Mouse (Mus musculus) intestine, embryonic 16.5 days (tissue): Measurements from ENCODE around the gene Best3. TPM values are rescaled to one million over a fixed set of nuclear protein-coding genes. Genes with fewer than 3 reads are reported as not detected.

ENCODE experiments used
- ATAC-seq: fragments of 200-750 bp; cut with Nextera tagmentation; 2 replicates; pipeline ENCODE4 v1.8.0; 2017; ENCODE audit warnings: moderate TSS enrichment, moderate library complexity
- H3K27ac ChIP-seq: fragments of 300-500 bp; sonication (generic); 2 replicates; pipeline ENCODE4 v1.5.1; 2014; ENCODE audit warnings: mild to moderate bottlenecking, low read length
- H3K27me3 ChIP-seq: fragments of 300-500 bp; sonication (generic); replicated peaks from 2 replicates; pipeline ENCODE4 v1.6.1; 2014; ENCODE audit warnings: low read length, control low read depth, mixed read lengths; ENCODE audit not compliant: control insufficient read depth, insufficient read depth
- H3K36me3 ChIP-seq: fragments of 300-500 bp; sonication (generic); 2 replicates; pipeline ENCODE4 v1.6.1; 2014; ENCODE audit warnings: low read length, control low read depth; ENCODE audit not compliant: control insufficient read depth, insufficient read depth
- H3K4me1 ChIP-seq: fragments of 300-500 bp; sonication (generic); 2 replicates; pipeline ENCODE4 v1.6.1; 2014; ENCODE audit warnings: low read length, control low read depth, mixed read lengths; ENCODE audit not compliant: control insufficient read depth, insufficient read depth
- H3K4me2 ChIP-seq: fragments of 300-500 bp; sonication (generic); 2 replicates; pipeline ENCODE4 v1.6.1; 2014; ENCODE audit warnings: low read depth, low read length, control low read depth
- H3K4me3 ChIP-seq: fragments of 300-500 bp; sonication (generic); 2 replicates; pipeline ENCODE4 v1.5.1; 2014; ENCODE audit warnings: mild to moderate bottlenecking, low read length
- H3K9ac ChIP-seq: fragments of 300-500 bp; sonication (generic); 2 replicates; pipeline ENCODE4 v1.6.1; 2014; ENCODE audit warnings: low read depth, low read length
- H3K9me3 ChIP-seq: fragments of 300-500 bp; sonication (generic); 2 replicates; pipeline ENCODE4 v1.6.1; 2016; ENCODE audit warnings: low read length, control low read depth; ENCODE audit not compliant: control insufficient read depth
- WGBS: fragments of 180-500 bp; shearing (Covaris S2); extraction: QIAGEN DNeasy Blood & Tissue Kit; methylation state at CpG from one replicate; pipeline ENCODE4 v1.1.7; 2014; 5-methylcytosine and 5-hydroxymethylcytosine counted together
- polyA plus RNA-seq: library from polyadenylated mRNA; unstranded; fragments of >200 nt; fragmentation: Nextera tagmentation; extraction: Ambion mirVana; gene quantifications from 2 replicates; pipeline ENCODE4 v1.2.1, GENCODE M21; 2015

The Best3 gene
- polyA plus RNA-seq, 1 experiment from 2014 or later, result not detected

- Histone ChIP-seq H3K27ac (no peak overlapping the region), H3K4me1 (0 out of 2 replicates have a peak, but pooled peaks cover 7% of the 10 kb centered on the region), H3K9ac (no peak overlapping the region), H3K4me2 (no peak overlapping the region), H3K4me3 (no peak overlapping the region), H3K36me3 (no peaks in the 10 kb centered on the region), H3K9me3 (no peaks in the 10 kb centered on the region), H3K27me3 (no peaks in the 10 kb centered on the region)
- 81% methylated on average over 5 of the region's 5 CpGs for WGBS
- no peak for ATAC-seq
These were observed 9.0 kb downstream of the Best3 start for GRCm38 (mm10) chr10:116995162-116995561.

- Histone ChIP-seq H3K36me3 (no peaks in the 10 kb centered on the region), H3K27ac (peak overlapping the region; percentile 62), H3K4me3 (no peak overlapping the region), H3K9me3 (no peaks in the 10 kb centered on the region), H3K9ac (peak overlapping the region; percentile 22; the same call in 1 of the 2 replicates), H3K4me1 (0 out of 2 replicates have a peak, but pooled peaks cover 7% of the 10 kb centered on the region), H3K4me2 (peak overlapping the region; percentile 21; the same call in 1 of the 2 replicates), H3K27me3 (no peaks in the 10 kb centered on the region)
- 55% methylated on average over 6 of the region's 6 CpGs for WGBS
- ATAC-seq, result peak; percentile 75
These were observed 9.6 kb downstream of the Best3 start for GRCm38 (mm10) chr10:116995584-116996235.

GRCm38 (mm10) chr10:116996236-116996600, 10.1 kb downstream of the Best3 start:
- Histone ChIP-seq H3K4me3 (no peak overlapping the region), H3K4me1 (0 out of 2 replicates have a peak, but pooled peaks cover 7% of the 10 kb centered on the region), H3K9me3 (no peaks in the 10 kb centered on the region), H3K36me3 (no peaks in the 10 kb centered on the region), H3K27ac (peak overlapping the region; percentile 62), H3K27me3 (no peaks in the 10 kb centered on the region), H3K4me2 (peak overlapping the region; percentile 21; the same call in 1 of the 2 replicates), H3K9ac (peak overlapping the region; percentile 22; the same call in 1 of the 2 replicates)
- ATAC-seq, result peak; percentile 97
- 40% methylated on average over 6 of the region's 6 CpGs for WGBS

- Histone ChIP-seq H3K9me3 (no peaks in the 10 kb centered on the region), H3K9ac (no peak overlapping the region), H3K4me3 (no peak overlapping the region), H3K27ac (no peak overlapping the region), H3K36me3 (no peaks in the 10 kb centered on the region), H3K27me3 (no peaks in the 10 kb centered on the region), H3K4me2 (no peak overlapping the region), H3K4me1 (0 out of 2 replicates have a peak, but pooled peaks cover 7% of the 10 kb centered on the region)
- ATAC-seq, result no peak
- WGBS, result 77% methylated on average over 17 of the region's 17 CpGs
These were observed 12.8 kb downstream of the Best3 start for GRCm38 (mm10) chr10:116998716-116999455.

GRCm38 (mm10) chr10:117000975-117001374, 14.9 kb downstream of the Best3 start:
- no peak overlapping the region for H3K9ac ChIP-seq
- H3K4me1 ChIP-seq, result 0 out of 2 replicates have a peak, but pooled peaks cover 5% of the 10 kb centered on the region
- WGBS, result 49% methylated on average over 12 of the region's 12 CpGs
- ATAC-seq, result no peak
- H3K27ac ChIP-seq, result no peak overlapping the region
- H3K9me3 ChIP-seq, result no peaks in the 10 kb centered on the region
- no peaks in the 10 kb centered on the region for H3K36me3 ChIP-seq
- no peaks in the 10 kb centered on the region for H3K27me3 ChIP-seq
- no peak overlapping the region for H3K4me3 ChIP-seq
- no peak overlapping the region for H3K4me2 ChIP-seq

- H3K9me3 ChIP-seq, result no peaks in the 10 kb centered on the region
- WGBS, result 83% methylated on average over 5 of the region's 5 CpGs
- no peak overlapping the region for H3K9ac ChIP-seq
- no peak overlapping the region for H3K4me2 ChIP-seq
- no peaks in the 10 kb centered on the region for H3K4me1 ChIP-seq
- no peaks in the 10 kb centered on the region for H3K27me3 ChIP-seq
- no peak for ATAC-seq
- no peak overlapping the region for H3K4me3 ChIP-seq
- H3K27ac ChIP-seq, result no peak overlapping the region
- no peaks in the 10 kb centered on the region for H3K36me3 ChIP-seq
These were observed 18.6 kb downstream of the Best3 start for GRCm38 (mm10) chr10:117004695-117005094.

- H3K9me3 ChIP-seq, result no peaks in the 10 kb centered on the region
- H3K4me1 ChIP-seq, result no peaks in the 10 kb centered on the region
- no peak overlapping the region for H3K4me3 ChIP-seq
- peak; percentile 73 for ATAC-seq
- no peak overlapping the region for H3K4me2 ChIP-seq
- H3K9ac ChIP-seq, result no peak overlapping the region
- WGBS, result 48% methylated on average over 12 of the region's 12 CpGs
- H3K27ac ChIP-seq, result no peak overlapping the region
- H3K36me3 ChIP-seq, result no peaks in the 10 kb centered on the region
- no peaks in the 10 kb centered on the region for H3K27me3 ChIP-seq
These were observed 19.8 kb downstream of the Best3 start for GRCm38 (mm10) chr10:117005707-117006464.

GRCm38 (mm10) chr10:117009691-117010090, 23.6 kb downstream of the Best3 start:
- Histone ChIP-seq H3K36me3 (no peaks in the 10 kb centered on the region), H3K27ac (no peak overlapping the region), H3K9ac (no peak overlapping the region), H3K4me3 (no peak overlapping the region), H3K4me2 (no peak overlapping the region), H3K4me1 (peaks cover 5% of the 10 kb centered on the region; the same call in 1 of the 2 replicates), H3K9me3 (no peaks in the 10 kb centered on the region), H3K27me3 (no peaks in the 10 kb centered on the region)
- WGBS, result 83% methylated on average over 6 of the region's 6 CpGs
- no peak for ATAC-seq

- no peak for ATAC-seq
- Histone ChIP-seq H3K36me3 (no peaks in the 10 kb centered on the region), H3K4me3 (no peak overlapping the region), H3K9ac (no peak overlapping the region), H3K4me2 (no peak overlapping the region), H3K9me3 (no peaks in the 10 kb centered on the region), H3K4me1 (peaks cover 5% of the 10 kb centered on the region; the same call in 1 of the 2 replicates), H3K27me3 (no peaks in the 10 kb centered on the region), H3K27ac (no peak overlapping the region)
- WGBS, result 79% methylated on average over 8 of the region's 8 CpGs
These were observed 24.9 kb downstream of the Best3 start for GRCm38 (mm10) chr10:117011047-117011446.
